Mouse (Mus musculus): ENCODE data around the gene Utp4. TPM values are rescaled to one million over a fixed set of nuclear protein-coding genes. Genes with fewer than 3 reads are reported as not detected.

The Utp4 gene
- total and polyA plus RNA-seq, 3 experiments = 17.8 to 22.3 (median 21.3) TPM

- WGBS = 8% methylated on average over 18 of the region's 18 CpGs
- intact Hi-C loops (cut with DNase I) = loop anchor here (2.0 to 5.0 kb wide), 3 partner anchors 31 to 153 kb away; no protein-coding TSS in a partner anchor
- Histone ChIP-seq H3K9ac (ENCODE audit: low read depth, low read length) (peak within 1 kb of the TSS; percentile 80), H3K4me1 (ENCODE audit: control insufficient read depth, insufficient read depth, low read length) (peaks cover 13% of the 10 kb centered on the region), H3K36me3 (ENCODE audit: control insufficient read depth, insufficient read depth, low read length) (no peaks in the 10 kb centered on the region), H3K27me3 (ENCODE audit: control insufficient read depth, insufficient read depth, low read length) (no peaks in the 10 kb centered on the region), H3K4me3 (peak within 1 kb of the TSS; percentile 76), H3K27ac (peak within 1 kb of the TSS; percentile 72), H3K79me2 (replicated peaks; ENCODE audit: control insufficient read depth, insufficient read depth, low read length) (no peaks in the 10 kb centered on the region)
- TF ChIP-seq EP300 (IDR thresholded peaks at IDR 0.05; ENCODE audit: insufficient read depth, low read depth, low read length) (0 out of 2 replicates have a peak, but pooled peaks have one; percentile 3), POLR2A (IDR thresholded peaks at IDR 0.05; ENCODE audit: insufficient read depth, low read depth, low read length) (no peak)
- no peak for DNase-seq
Measured at GRCm38 (mm10) chr8:106870051-106870450, 23.4 kb upstream of the Utp4 start, which contains the start of gene Has3. Gene Has3 (plus strand): TSS chr8:106870242.

GRCm38 (mm10) chr8:106870537-106871327 is 22.7 kb upstream of the Utp4 start:
- intact Hi-C loops (cut with DNase I) = loop anchor here (2.0 to 5.0 kb wide), 3 partner anchors 32 to 153 kb away; no protein-coding TSS in a partner anchor
- Histone ChIP-seq H3K9ac (ENCODE audit: low read depth, low read length) (peak overlapping the region; percentile 80), H3K27me3 (ENCODE audit: control insufficient read depth, insufficient read depth, low read length) (no peaks in the 10 kb centered on the region), H3K36me3 (ENCODE audit: control insufficient read depth, insufficient read depth, low read length) (no peaks in the 10 kb centered on the region), H3K27ac (peak overlapping the region; percentile 72), H3K4me3 (peak overlapping the region; percentile 76), H3K79me2 (replicated peaks; ENCODE audit: control insufficient read depth, insufficient read depth, low read length) (no peaks in the 10 kb centered on the region), H3K4me1 (ENCODE audit: control insufficient read depth, insufficient read depth, low read length) (peaks cover 13% of the 10 kb centered on the region)
- TF ChIP-seq POLR2A (IDR thresholded peaks at IDR 0.05; ENCODE audit: insufficient read depth, low read depth, low read length) = 0 out of 2 replicates have a peak, but pooled peaks have one; percentile 20
- 0 out of 2 replicates have a peak, but pooled peaks have one; percentile 11 for TF ChIP-seq EP300 (IDR thresholded peaks at IDR 0.05; ENCODE audit: insufficient read depth, low read depth, low read length)
- peak; percentile 66 for TF ChIP-seq CTCF (IDR thresholded peaks at IDR 0.05)
- 1% methylated on average over 63 of the region's 63 CpGs for WGBS
- peak; percentile 77 to 78 for DNase-seq

- Histone ChIP-seq H3K27ac (peak overlapping the region; percentile 72), H3K36me3 (ENCODE audit: control insufficient read depth, insufficient read depth, low read length) (no peaks in the 10 kb centered on the region), H3K79me2 (replicated peaks; ENCODE audit: control insufficient read depth, insufficient read depth, low read length) (no peaks in the 10 kb centered on the region), H3K4me3 (peak overlapping the region; percentile 76), H3K9ac (ENCODE audit: low read depth, low read length) (peak overlapping the region; percentile 80), H3K27me3 (ENCODE audit: control insufficient read depth, insufficient read depth, low read length) (no peaks in the 10 kb centered on the region), H3K4me1 (ENCODE audit: control insufficient read depth, insufficient read depth, low read length) (peaks cover 13% of the 10 kb centered on the region)
- 2% methylated on average over 15 of the region's 15 CpGs for WGBS
- intact Hi-C loops (cut with DNase I) = loop anchor here (2.0 to 5.0 kb wide), 3 partner anchors 33 to 154 kb away; no protein-coding TSS in a partner anchor
- TF ChIP-seq CTCF (IDR thresholded peaks at IDR 0.05) (no peak), EP300 (IDR thresholded peaks at IDR 0.05; ENCODE audit: insufficient read depth, low read depth, low read length) (no peak), POLR2A (IDR thresholded peaks at IDR 0.05; ENCODE audit: insufficient read depth, low read depth, low read length) (no peak)
- DNase-seq = no peak
Measured at GRCm38 (mm10) chr8:106871328-106871926, 22.0 kb upstream of the Utp4 start.

GRCm38 (mm10) chr8:106871931-106872371 is 21.5 kb upstream of the Utp4 start:
- intact Hi-C loops (cut with DNase I) = loop anchor here (2.0 to 5.0 kb wide), 4 partner anchors 15 to 155 kb away; no protein-coding TSS in a partner anchor
- H3K9ac ChIP-seq (ENCODE audit: low read depth, low read length) = peak overlapping the region; percentile 77
- peak overlapping the region; percentile 72 for H3K27ac ChIP-seq
- H3K4me1 ChIP-seq (ENCODE audit: control insufficient read depth, insufficient read depth, low read length) = peaks cover 13% of the 10 kb centered on the region
- under 1% methylated on average over 22 of the region's 22 CpGs for WGBS
- no peaks in the 10 kb centered on the region for H3K36me3 ChIP-seq (ENCODE audit: control insufficient read depth, insufficient read depth, low read length)
- TF ChIP-seq CTCF (IDR thresholded peaks at IDR 0.05) = peak; percentile 55
- no peak for TF ChIP-seq EP300 (IDR thresholded peaks at IDR 0.05; ENCODE audit: insufficient read depth, low read depth, low read length)
- no peaks in the 10 kb centered on the region for H3K27me3 ChIP-seq (ENCODE audit: control insufficient read depth, insufficient read depth, low read length)
- H3K4me3 ChIP-seq = peak overlapping the region; percentile 76
- H3K79me2 ChIP-seq (replicated peaks; ENCODE audit: control insufficient read depth, insufficient read depth, low read length) = no peaks in the 10 kb centered on the region
- peak; percentile 80 to 81 for DNase-seq

GRCm38 (mm10) chr8:106872454-106873034 is 20.9 kb upstream of the Utp4 start:
- Histone ChIP-seq H3K79me2 (replicated peaks; ENCODE audit: control insufficient read depth, insufficient read depth, low read length) (no peaks in the 10 kb centered on the region), H3K9ac (ENCODE audit: low read depth, low read length) (peak overlapping the region; percentile 77; the same call in 1 of the 2 replicates), H3K4me3 (no peak overlapping the region; the same call in 1 of the 2 replicates), H3K27me3 (ENCODE audit: control insufficient read depth, insufficient read depth, low read length) (no peaks in the 10 kb centered on the region), H3K4me1 (ENCODE audit: control insufficient read depth, insufficient read depth, low read length) (peaks cover 13% of the 10 kb centered on the region), H3K27ac (peak overlapping the region; percentile 35), H3K36me3 (ENCODE audit: control insufficient read depth, insufficient read depth, low read length) (no peaks in the 10 kb centered on the region)
- TF ChIP-seq POLR2A (IDR thresholded peaks at IDR 0.05; ENCODE audit: insufficient read depth, low read depth, low read length) (no peak), CTCF (IDR thresholded peaks at IDR 0.05) (no peak), EP300 (IDR thresholded peaks at IDR 0.05; ENCODE audit: insufficient read depth, low read depth, low read length) (no peak)
- 23% methylated on average over 8 of the region's 8 CpGs for WGBS
- intact Hi-C loops (cut with DNase I) = loop anchor here (2.0 to 5.0 kb wide), 3 partner anchors 14 to 155 kb away; no protein-coding TSS in a partner anchor
- DNase-seq = no peak

Data from heart, adult 2 months (tissue).